Mouse (Mus musculus) CH12.LX (cell line): ENCODE measurements around the gene Wnt3a. TPM values are rescaled to one million over a fixed set of nuclear protein-coding genes. Genes with fewer than 3 reads are reported as not detected.

Experiments used
- DNase-seq: peaks from one replicate; pipeline ENCODE4 v3.0.0-alpha.2; 2013; ENCODE audit errors: extremely low read depth
- H3K27ac ChIP-seq: 2 replicates; pipeline ENCODE4 v1.5.1; 2012; ENCODE audit warnings: low read depth, mild to moderate bottlenecking, control low read depth, moderate library complexity; ENCODE audit not compliant: insufficient read depth
- H3K27me3 ChIP-seq: replicated peaks from 2 replicates; pipeline ENCODE3; 2012; ENCODE audit warnings: inconsistent platforms
- H3K36me3 ChIP-seq, 2 experiments: replicated peaks in 1 of 2; 2 replicates each; pipeline versions ENCODE3 to v1.6.1; 2012; ENCODE audit warnings: inconsistent platforms in 1 of 2, low read length in 1 of 2, mild to moderate bottlenecking in 1 of 2, mixed read lengths in 1 of 2, moderate library complexity in 1 of 2; ENCODE audit not compliant: control insufficient read depth in 1 of 2, insufficient read depth in 1 of 2
- H3K4me1 ChIP-seq, 2 experiments: 2 replicates each; pipeline ENCODE4 v1.6.1; 2012; ENCODE audit warnings: inconsistent platforms in 1 of 2, moderate library complexity in 1 of 2; ENCODE audit not compliant: insufficient read depth in 2 of 2, control insufficient read depth in 1 of 2
- H3K4me2 ChIP-seq: 2 replicates; pipeline ENCODE4 v1.6.1; 2012; ENCODE audit warnings: low read depth, mild to moderate bottlenecking, control low read depth; ENCODE audit not compliant: poor library complexity, insufficient read depth, severe bottlenecking
- H3K4me3 ChIP-seq, 3 experiments: fragments of 150-350 bp in 1 of 3; sonication (generic) in 1 of 3; replicated peaks in 1 of 3; 2 replicates each; pipeline versions ENCODE3 to v1.5.1; 2011 to 2012; ENCODE audit warnings: low read depth in 2 of 3, low read length in 2 of 3, mild to moderate bottlenecking in 2 of 3, moderate library complexity in 2 of 3, control low read depth in 1 of 3, improper control_type of control experiment in 1 of 3, inconsistent platforms in 1 of 3, mixed read lengths in 1 of 3; ENCODE audit not compliant: poor library complexity in 1 of 3
- H3K79me2 ChIP-seq: replicated peaks from 2 replicates; pipeline ENCODE4 v1.6.1; 2012; ENCODE audit warnings: mild to moderate bottlenecking, moderate library complexity; ENCODE audit not compliant: control insufficient read depth, poor library complexity, insufficient read depth, severe bottlenecking; ENCODE audit errors: extremely low read depth
- H3K9ac ChIP-seq: 2 replicates; pipeline ENCODE4 v1.6.1; 2012; ENCODE audit warnings: low read depth, mild to moderate bottlenecking, control low read depth, moderate library complexity; ENCODE audit not compliant: insufficient read depth
- H3K9me3 ChIP-seq: replicated peaks from 2 replicates; pipeline ENCODE3; 2012; ENCODE audit warnings: low read length, inconsistent platforms, mixed read lengths
- BHLHE40 ChIP-seq: IDR thresholded peaks from 2 replicates; pipeline ENCODE4 v1.6.1; 2011; ENCODE audit warnings: mild to moderate bottlenecking, low read depth, low read length, improper control_type of control experiment
- ELF1 ChIP-seq: IDR thresholded peaks from 2 replicates; pipeline ENCODE4 v1.6.1; 2014; ENCODE audit warnings: low read depth, mild to moderate bottlenecking, inconsistent platforms, low read length, improper control_type of control experiment
- GABPA ChIP-seq: IDR thresholded peaks from 2 replicates; pipeline ENCODE4 v1.6.1; 2012; ENCODE audit warnings: low read depth, low read length, improper control_type of control experiment, inconsistent platforms; ENCODE audit not compliant: insufficient replicate concordance
- HCFC1 ChIP-seq: IDR thresholded peaks from 2 replicates; pipeline ENCODE4 v1.6.1; 2012; ENCODE audit warnings: low read depth, mild to moderate bottlenecking, inconsistent platforms, low read length, improper control_type of control experiment
- MAFK ChIP-seq: IDR thresholded peaks from 2 replicates; pipeline ENCODE4 v1.6.1; 2011; ENCODE audit warnings: low read length, improper control_type of control experiment; ENCODE audit not compliant: insufficient replicate concordance
- MAX ChIP-seq: IDR thresholded peaks from 2 replicates; pipeline ENCODE4 v1.6.1; 2011; ENCODE audit warnings: low read length, improper control_type of control experiment
- MAZ ChIP-seq: IDR thresholded peaks from 2 replicates; pipeline ENCODE4 v1.6.1; 2012; ENCODE audit warnings: low read depth, mild to moderate bottlenecking, inconsistent platforms, low read length, improper control_type of control experiment, moderate library complexity
- MYC ChIP-seq: IDR thresholded peaks from 2 replicates; pipeline ENCODE4 v1.6.1; 2011; ENCODE audit warnings: low read depth, mild to moderate bottlenecking, improper control_type of control experiment, low read length
- NELFE ChIP-seq: IDR thresholded peaks from 2 replicates; pipeline ENCODE4 v1.6.1; 2011; ENCODE audit warnings: low read depth, low read length, improper control_type of control experiment
- NRF1 ChIP-seq: IDR thresholded peaks from 2 replicates; pipeline ENCODE4 v1.6.1; 2014; ENCODE audit warnings: low read depth, mild to moderate bottlenecking, inconsistent platforms, low read length, improper control_type of control experiment, moderate library complexity
- PAX5 ChIP-seq: IDR thresholded peaks from 2 replicates; pipeline ENCODE4 v1.6.1; 2012; ENCODE audit warnings: low read length, inconsistent platforms, mixed read lengths
- POLR2A ChIP-seq: IDR thresholded peaks from 2 replicates; pipeline ENCODE4 v1.6.1; 2011; ENCODE audit warnings: low read depth, mild to moderate bottlenecking, improper control_type of control experiment, low read length
- POLR2AphosphoS2 ChIP-seq: IDR thresholded peaks from 2 replicates; pipeline ENCODE4 v1.6.1; 2011; ENCODE audit warnings: low read depth, low read length, improper control_type of control experiment
- RAD21 ChIP-seq: IDR thresholded peaks from 2 replicates; pipeline ENCODE4 v1.6.1; 2011; ENCODE audit warnings: low read depth, mild to moderate bottlenecking, low read length, improper control_type of control experiment, moderate library complexity
- SIN3A ChIP-seq: IDR thresholded peaks from 2 replicates; pipeline ENCODE4 v1.6.1; 2012; ENCODE audit warnings: low read length, improper control_type of control experiment, inconsistent platforms
- USF1 ChIP-seq: IDR thresholded peaks from 2 replicates; pipeline ENCODE4 v1.6.1; 2014; ENCODE audit warnings: low read depth, mild to moderate bottlenecking, inconsistent platforms, low read length, improper control_type of control experiment
- USF2 ChIP-seq: conservative IDR thresholded peaks from 2 replicates; pipeline ENCODE4 v1.6.1; 2011; ENCODE audit warnings: low read depth, low read length, improper control_type of control experiment
- ZC3H11A ChIP-seq: IDR thresholded peaks from 2 replicates; pipeline ENCODE4 v1.6.1; 2012; ENCODE audit warnings: low read depth, mild to moderate bottlenecking, inconsistent platforms, low read length, improper control_type of control experiment
- ZKSCAN1 ChIP-seq: IDR thresholded peaks from 2 replicates; pipeline ENCODE4 v1.6.1; 2012; ENCODE audit warnings: low read depth, inconsistent platforms, low read length, improper control_type of control experiment, borderline replicate concordance
- ZMIZ1 ChIP-seq: IDR thresholded peaks from 2 replicates; pipeline ENCODE4 v1.6.1; 2012; ENCODE audit warnings: low read depth, mild to moderate bottlenecking, inconsistent platforms, low read length, improper control_type of control experiment
- ZNF384 ChIP-seq: IDR thresholded peaks from 2 replicates; pipeline ENCODE4 v1.6.1; 2012; ENCODE audit warnings: low read depth, low read length, improper control_type of control experiment, inconsistent platforms
- dilution Hi-C: fragments of 300-500 bp; cut with MboI; formaldehyde crosslinking; loops from 2 replicates; pipeline ENCODE4 v1.14.3; 2020; ENCODE audit warnings: low sequenced_read_pairs; ENCODE audit not compliant: extremely low pct_unique_long_range_greater_than_20kb, extremely low pct_ligation_motif_present
- in situ Hi-C: fragments of 300-500 bp; cut with MboI; formaldehyde crosslinking; loops from 3 replicates; pipeline ENCODE4 v1.14.3; 2019; ENCODE audit warnings: low sequenced_read_pairs, low pct_ligation_motif_present, low pct_unique_long_range_greater_than_20kb, mixed read lengths
- polyA plus RNA-seq: library from polyadenylated mRNA; unstranded; fragments of >175 nt; gene quantifications from 2 replicates; pipeline ENCODE4 v1.2.1, GENCODE M21; 2012; ENCODE audit warnings: low read depth; ENCODE audit not compliant: insufficient read length
- total RNA-seq, 2 experiments: library from RNA; depleted of rRNA; stranded (reverse); fragments of 300-350 nt in 1 of 2; fragments of >200 nt in 1 of 2; gene quantifications; 2 replicates each; pipeline ENCODE4 v1.2.3; 2012 to 2014

Gene Wnt3a
- total and polyA plus RNA-seq, 3 experiments: not detected

DNA sequence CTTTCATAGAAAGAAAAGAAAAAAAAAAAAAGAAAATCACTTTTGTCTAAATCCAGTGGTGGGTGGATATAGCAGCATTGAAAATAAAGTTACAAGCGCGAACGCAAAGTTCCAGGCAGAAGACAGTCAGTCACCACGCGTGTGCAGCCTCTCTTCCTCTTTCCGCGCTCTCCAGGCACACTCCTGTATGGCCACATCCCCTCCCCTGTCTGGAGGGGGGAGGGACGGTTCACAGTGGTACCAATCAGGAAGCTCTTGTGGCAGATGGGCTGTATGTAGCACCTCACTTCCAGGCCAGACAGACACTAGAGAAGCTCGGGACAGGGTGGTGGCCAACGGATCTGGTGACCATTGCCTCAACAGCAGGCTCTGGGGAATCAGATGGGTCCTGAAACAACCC lies 42.5 kb downstream of the Wnt3a start:
- in situ Hi-C loops: loop anchor here (5.0 kb wide), 1 partner anchor 34 kb away; no protein-coding TSS in a partner anchor

DNA sequence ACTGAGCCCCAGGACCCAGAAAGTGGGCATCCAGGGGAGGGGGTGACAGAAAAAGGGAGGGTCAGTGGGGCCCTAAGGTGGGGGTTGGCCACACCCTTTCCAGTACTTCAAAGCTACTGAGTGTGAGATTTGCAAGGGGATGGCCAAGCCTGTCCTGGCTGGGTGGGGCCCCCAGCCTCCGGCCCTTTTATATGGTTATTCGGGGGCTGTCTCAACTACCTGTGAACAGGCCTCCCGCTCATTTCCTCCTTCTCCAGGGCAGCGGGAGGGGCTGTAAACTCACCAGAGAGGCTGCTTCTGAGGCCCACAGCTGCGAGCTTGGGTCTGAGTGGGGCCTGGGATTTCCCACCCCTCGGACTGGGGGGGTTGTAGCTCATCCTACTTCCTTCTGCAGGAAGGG lies 46.7 kb downstream of the Wnt3a start:
- H3K79me2 ChIP-seq: no peaks in the 10 kb centered on the region
- H3K9me3 ChIP-seq: no peaks in the 10 kb centered on the region
- no peak for DNase-seq
- H3K36me3 ChIP-seq: no peaks in the 10 kb centered on the region
- H3K27ac ChIP-seq: no peak overlapping the region
- H3K9ac ChIP-seq: no peak overlapping the region
- dilution Hi-C loops (no loop called here), in situ Hi-C loops (no loop called here)
- H3K27me3 ChIP-seq: peaks cover 96% of the 10 kb centered on the region
- H3K4me1 ChIP-seq: peaks cover 0 to 20% of the 10 kb centered on the region in 2 experiments; a peak in 2 of 4 replicates
- no peak overlapping the region for H3K4me3 ChIP-seq
- H3K4me2 ChIP-seq: no peak overlapping the region
- no peak for TF ChIP-seq ZKSCAN1

More for the DNA sequence above, 42.5 kb downstream of the Wnt3a start:
- Histone ChIP-seq H3K4me3 (no peak overlapping the region), H3K79me2 (no peaks in the 10 kb centered on the region), H3K36me3 (no peaks in the 10 kb centered on the region), H3K4me1 (peaks cover 4 to 12% of the 10 kb centered on the region in 2 experiments; a peak in 3 of 4 replicates)
- dilution Hi-C loops: no loop called here
- TF ChIP-seq ZC3H11A: no peak
- no peak for TF ChIP-seq NELFE
- TF ChIP-seq SIN3A: no peak
- TF ChIP-seq MAX: no peak
- TF ChIP-seq MAFK: no peak
- TF ChIP-seq USF1: no peak
- no peak for TF ChIP-seq POLR2A
- TF ChIP-seq BHLHE40: peak; percentile 39; the same call in 1 of the 2 replicates
- no peak for TF ChIP-seq ZNF384
- peak; percentile 27; the same call in 1 of the 2 replicates for TF ChIP-seq NRF1
- no peak for TF ChIP-seq GABPA
- no peak for TF ChIP-seq PAX5
- TF ChIP-seq, all 38 proteins: peak for 2
- no peak overlapping the region for H3K9ac ChIP-seq
- H3K27ac ChIP-seq: no peak overlapping the region
- peaks cover 95% of the 10 kb centered on the region for H3K27me3 ChIP-seq
- H3K4me2 ChIP-seq: no peak overlapping the region
- H3K9me3 ChIP-seq: peaks cover 2% of the 10 kb centered on the region
- peak; percentile 34 for DNase-seq

DNA sequence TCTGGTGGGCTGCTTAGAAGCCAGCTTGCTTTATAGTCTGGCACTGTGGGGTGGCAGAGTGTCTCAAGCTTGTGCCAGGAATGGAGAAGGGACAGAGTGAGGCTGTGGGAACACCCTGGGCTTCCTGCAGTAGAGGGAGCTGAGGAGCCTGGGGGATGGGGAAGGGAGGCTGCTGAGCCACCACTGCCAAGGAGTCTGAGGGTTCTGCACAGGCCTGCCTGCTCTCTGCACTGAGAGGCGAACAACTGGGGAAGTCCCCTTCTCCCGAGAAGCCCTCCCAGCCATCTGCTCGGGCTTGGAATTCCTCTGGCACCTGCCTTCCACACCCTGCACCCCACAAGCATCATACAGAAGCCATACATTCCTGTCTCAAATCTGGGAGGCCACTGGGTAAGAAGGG lies 48.7 kb downstream of the Wnt3a start:
- dilution Hi-C loops: no loop called here
- Histone ChIP-seq H3K79me2 (no peaks in the 10 kb centered on the region), H3K27ac (no peak overlapping the region), H3K27me3 (peaks cover 93% of the 10 kb centered on the region), H3K4me1 (peaks cover 0 to 18% of the 10 kb centered on the region in 2 experiments; a peak in 2 of 4 replicates), H3K4me3 (no peak overlapping the region), H3K36me3 (no peaks in the 10 kb centered on the region), H3K9ac (no peak overlapping the region), H3K4me2 (no peak overlapping the region), H3K9me3 (no peaks in the 10 kb centered on the region)
- DNase-seq: no peak
- TF ChIP-seq MAZ: no peak
- TF ChIP-seq HCFC1: no peak
- no peak for TF ChIP-seq PAX5
- TF ChIP-seq ZKSCAN1: no peak
- no peak for TF ChIP-seq NELFE
- no peak for TF ChIP-seq ELF1
- TF ChIP-seq POLR2AphosphoS2: no peak
- TF ChIP-seq BHLHE40: no peak
- TF ChIP-seq ZMIZ1: no peak
- TF ChIP-seq RAD21: no peak
- TF ChIP-seq USF2: no peak
- TF ChIP-seq MYC: no peak
- no peak for TF ChIP-seq ZC3H11A
- in situ Hi-C loops: no loop called here
